Mouse (Mus musculus) skeletal muscle tissue, adult 2 months (tissue): Measurements from ENCODE around the gene Actl7a.

Experiments used
- DNase-seq: peaks from one replicate; pipeline ENCODE4 v3.0.0-alpha.2; 2012; ENCODE audit warnings: low read depth, low spot score

The Actl7a gene

GRCm38 (mm10) chr4:56743363-56744195 lies at the start of gene Actl7a:
TSS of gene Actl7a (plus strand) at chr4:56743413.
- no peak for DNase-seq

GRCm38 (mm10) chr4:56696401-56696800 lies 46.8 kb upstream of the Actl7a start:
- DNase-seq, result no peak

GRCm38 (mm10) chr4:56698671-56699070 lies 44.5 kb upstream of the Actl7a start:
- DNase-seq, result peak; percentile 63

GRCm38 (mm10) chr4:56702234-56702633 lies 41.0 kb upstream of the Actl7a start:
- peak; percentile 42 for DNase-seq

GRCm38 (mm10) chr4:56713155-56713554 lies 30.1 kb upstream of the Actl7a start:
- DNase-seq, result no peak

GRCm38 (mm10) chr4:56716801-56717200 lies 26.4 kb upstream of the Actl7a start:
- DNase-seq, result no peak

GRCm38 (mm10) chr4:56717932-56718331 lies 25.3 kb upstream of the Actl7a start:
- no peak for DNase-seq

- DNase-seq, result no peak
Measured at GRCm38 (mm10) chr4:56718573-56719442, 24.4 kb upstream of the Actl7a start.

- no peak for DNase-seq
Measured at GRCm38 (mm10) chr4:56719456-56719855, 23.8 kb upstream of the Actl7a start.

GRCm38 (mm10) chr4:56720403-56720802 lies 22.8 kb upstream of the Actl7a start:
- DNase-seq, result no peak

- no peak for DNase-seq
Measured at GRCm38 (mm10) chr4:56721469-56721868, 21.7 kb upstream of the Actl7a start.

GRCm38 (mm10) chr4:56722346-56722745 lies 20.9 kb upstream of the Actl7a start:
- no peak for DNase-seq

GRCm38 (mm10) chr4:56723237-56723636 lies 20.0 kb upstream of the Actl7a start:
- no peak for DNase-seq

- DNase-seq, result no peak
Measured at GRCm38 (mm10) chr4:56725839-56726238, 17.4 kb upstream of the Actl7a start.

- no peak for DNase-seq
Measured at GRCm38 (mm10) chr4:56740020-56740485, 3.2 kb upstream of the Actl7a start, which contains the start of gene Gm26657. TSS of gene Gm26657 (plus strand) at chr4:56740070.

GRCm38 (mm10) chr4:56740611-56741010 lies 2.6 kb upstream of the Actl7a start:
- DNase-seq, result no peak

GRCm38 (mm10) chr4:56741041-56741493 lies 2.1 kb upstream of the Actl7a start, which contains the start of gene Actl7b:
TSS of gene Actl7b (minus strand) at chr4:56741443.
- DNase-seq, result no peak

- no peak for DNase-seq
Measured at GRCm38 (mm10) chr4:56742698-56743097, 515 bp upstream of the Actl7a start.

- no peak for DNase-seq
Measured at GRCm38 (mm10) chr4:56746345-56746744, 3.1 kb downstream of the Actl7a start.

- DNase-seq, result no peak
Measured at GRCm38 (mm10) chr4:56747456-56747855, 4.2 kb downstream of the Actl7a start.

GRCm38 (mm10) chr4:56756021-56756420 lies 12.8 kb downstream of the Actl7a start:
- DNase-seq, result no peak

- DNase-seq, result no peak
Measured at GRCm38 (mm10) chr4:56756966-56757600, 13.9 kb downstream of the Actl7a start.
